Mouse (Mus musculus): ENCODE measurements at regions not wholly inside any gene's neighbourhood (a gene's known extent, or its start where the extent isn't known, plus 50 kb on each side); places are given as distances from the start of the nearest gene placed in this dataset.

GRCm38 (mm10) chr5:100309807-100310165 is 106.2 kb downstream of the Sec31a start:
- Histone ChIP-seq H3K9me3 (ENCODE audit: low read length) (no peaks in the 10 kb centered on the region), H3K27ac (ENCODE audit: low read depth, low read length) (no peak overlapping the region), H3K27me3 (ENCODE audit: insufficient read depth, low read length) (no peaks in the 10 kb centered on the region), H3K4me2 (ENCODE audit: low read depth, low read length, poor library complexity, severe bottlenecking) (no peak overlapping the region), H3K4me3 (ENCODE audit: low read depth, low read length) (no peak overlapping the region), H3K4me1 (ENCODE audit: insufficient read depth, low read length) (peaks cover 6% of the 10 kb centered on the region; the same call in 1 of the 2 replicates), H3K36me3 (ENCODE audit: insufficient read depth, low read length) (no peaks in the 10 kb centered on the region), H3K9ac (replicated peaks; ENCODE audit: low read length, poor library complexity, severe bottlenecking) (no peak overlapping the region)
- 90% methylated on average over 2 of the region's 2 CpGs for WGBS
- ATAC-seq (ENCODE audit: low FRiP score) (0 out of 2 replicates have a peak, but pooled peaks have one; percentile 29), DNase-seq (ENCODE audit: low spot score) (no peak)
- no peak for TF ChIP-seq CTCF (IDR thresholded peaks at IDR 0.05)

GRCm38 (mm10) chr5:100309071-100309806 is 106.8 kb downstream of the Sec31a start:
- no peak overlapping the region for H3K27ac ChIP-seq (ENCODE audit: low read depth, low read length)
- H3K27me3 ChIP-seq (ENCODE audit: insufficient read depth, low read length) = no peaks in the 10 kb centered on the region
- ATAC-seq (ENCODE audit: low FRiP score) = peak; percentile 42; the same call in 1 of the 2 replicates
- H3K4me1 ChIP-seq (ENCODE audit: insufficient read depth, low read length) = peaks cover 6% of the 10 kb centered on the region; the same call in 1 of the 2 replicates
- no peak overlapping the region for H3K4me2 ChIP-seq (ENCODE audit: low read depth, low read length, poor library complexity, severe bottlenecking)
- H3K9me3 ChIP-seq (ENCODE audit: low read length) = no peaks in the 10 kb centered on the region
- H3K4me3 ChIP-seq (ENCODE audit: low read depth, low read length) = no peak overlapping the region
- no peak for TF ChIP-seq CTCF (IDR thresholded peaks at IDR 0.05)
- no peak overlapping the region for H3K9ac ChIP-seq (replicated peaks; ENCODE audit: low read length, poor library complexity, severe bottlenecking)
- 47% methylated on average over 17 of the region's 17 CpGs for WGBS
- H3K36me3 ChIP-seq (ENCODE audit: insufficient read depth, low read length) = no peaks in the 10 kb centered on the region
- DNase-seq (ENCODE audit: low spot score) = no peak

GRCm38 (mm10) chr5:100304403-100304802 is 111.6 kb downstream of the Sec31a start:
- Histone ChIP-seq H3K36me3 (ENCODE audit: insufficient read depth, low read length) (no peaks in the 10 kb centered on the region), H3K4me1 (ENCODE audit: insufficient read depth, low read length) (peaks cover 1% of the 10 kb centered on the region; the same call in 1 of the 2 replicates), H3K27ac (ENCODE audit: low read depth, low read length) (no peak overlapping the region), H3K9me3 (ENCODE audit: low read length) (no peaks in the 10 kb centered on the region), H3K27me3 (ENCODE audit: insufficient read depth, low read length) (no peaks in the 10 kb centered on the region), H3K9ac (replicated peaks; ENCODE audit: low read length, poor library complexity, severe bottlenecking) (no peak overlapping the region), H3K4me2 (ENCODE audit: low read depth, low read length, poor library complexity, severe bottlenecking) (no peak overlapping the region), H3K4me3 (ENCODE audit: low read depth, low read length) (no peak overlapping the region)
- peak; percentile 87 for TF ChIP-seq CTCF (IDR thresholded peaks at IDR 0.05)
- DNase-seq (ENCODE audit: low spot score) = peak; percentile 77
- ATAC-seq (ENCODE audit: low FRiP score) = 0 out of 2 replicates have a peak, but pooled peaks have one; percentile 63
- WGBS = 79% methylated on average over 3 of the region's 3 CpGs

GRCm38 (mm10) chr5:100302068-100302775 is 113.8 kb downstream of the Sec31a start:
- H3K36me3 ChIP-seq (ENCODE audit: insufficient read depth, low read length) = no peaks in the 10 kb centered on the region
- no peak for TF ChIP-seq CTCF (IDR thresholded peaks at IDR 0.05)
- H3K27ac ChIP-seq (ENCODE audit: low read depth, low read length) = no peak overlapping the region
- H3K27me3 ChIP-seq (ENCODE audit: insufficient read depth, low read length) = no peaks in the 10 kb centered on the region
- 74% methylated on average over 17 of the region's 17 CpGs for WGBS
- no peak overlapping the region for H3K4me3 ChIP-seq (ENCODE audit: low read depth, low read length)
- DNase-seq (ENCODE audit: low spot score) = no peak
- no peaks in the 10 kb centered on the region for H3K4me1 ChIP-seq (ENCODE audit: insufficient read depth, low read length)
- no peak overlapping the region for H3K4me2 ChIP-seq (ENCODE audit: low read depth, low read length, poor library complexity, severe bottlenecking)
- ATAC-seq (ENCODE audit: low FRiP score) = no peak
- no peak overlapping the region for H3K9ac ChIP-seq (replicated peaks; ENCODE audit: low read length, poor library complexity, severe bottlenecking)
- 0 out of 2 replicates have a peak, but pooled peaks cover 6% of the 10 kb centered on the region for H3K9me3 ChIP-seq (ENCODE audit: low read length)

GRCm38 (mm10) chr5:100299141-100299540 is 116.9 kb downstream of the Sec31a start:
- no peak overlapping the region for H3K9ac ChIP-seq (replicated peaks; ENCODE audit: low read length, poor library complexity, severe bottlenecking)
- no peaks in the 10 kb centered on the region for H3K36me3 ChIP-seq (ENCODE audit: insufficient read depth, low read length)
- 89% methylated on average over 4 of the region's 4 CpGs for WGBS
- H3K9me3 ChIP-seq (ENCODE audit: low read length) = 0 out of 2 replicates have a peak, but pooled peaks cover 6% of the 10 kb centered on the region
- ATAC-seq (ENCODE audit: low FRiP score) = no peak
- H3K4me2 ChIP-seq (ENCODE audit: low read depth, low read length, poor library complexity, severe bottlenecking) = no peak overlapping the region
- H3K27me3 ChIP-seq (ENCODE audit: insufficient read depth, low read length) = no peaks in the 10 kb centered on the region
- H3K4me1 ChIP-seq (ENCODE audit: insufficient read depth, low read length) = no peaks in the 10 kb centered on the region
- H3K4me3 ChIP-seq (ENCODE audit: low read depth, low read length) = no peak overlapping the region
- TF ChIP-seq CTCF (IDR thresholded peaks at IDR 0.05) = no peak
- no peak for DNase-seq (ENCODE audit: low spot score)
- no peak overlapping the region for H3K27ac ChIP-seq (ENCODE audit: low read depth, low read length)

- no peak for TF ChIP-seq CTCF (IDR thresholded peaks at IDR 0.05)
- no peak overlapping the region for H3K27ac ChIP-seq (ENCODE audit: low read depth, low read length)
- H3K9me3 ChIP-seq (ENCODE audit: low read length) = 0 out of 2 replicates have a peak, but pooled peaks cover 6% of the 10 kb centered on the region
- no peaks in the 10 kb centered on the region for H3K4me1 ChIP-seq (ENCODE audit: insufficient read depth, low read length)
- H3K4me3 ChIP-seq (ENCODE audit: low read depth, low read length) = no peak overlapping the region
- no peaks in the 10 kb centered on the region for H3K36me3 ChIP-seq (ENCODE audit: insufficient read depth, low read length)
- H3K27me3 ChIP-seq (ENCODE audit: insufficient read depth, low read length) = no peaks in the 10 kb centered on the region
- ATAC-seq (ENCODE audit: low FRiP score) = no peak
- WGBS = 81% methylated on average over 7 of the region's 7 CpGs
- H3K9ac ChIP-seq (replicated peaks; ENCODE audit: low read length, poor library complexity, severe bottlenecking) = no peak overlapping the region
- no peak for DNase-seq (ENCODE audit: low spot score)
- H3K4me2 ChIP-seq (ENCODE audit: low read depth, low read length, poor library complexity, severe bottlenecking) = no peak overlapping the region
Observed at GRCm38 (mm10) chr5:100294189-100294588, 121.8 kb downstream of the Sec31a start.
